Mouse (Mus musculus) forelimb bud, embryonic 11.5 days (tissue): ENCODE measurements around the gene Tars.

ENCODE experiments used
- DNase-seq: peaks from one replicate; pipeline ENCODE4 v3.0.0-alpha.2; 2012; ENCODE audit warnings: low read depth, low spot score

The Tars gene

GRCm38 (mm10) chr15:11364112-11364511 lies 35.4 kb downstream of the Tars start:
- DNase-seq = no peak

GRCm38 (mm10) chr15:11361824-11362223 lies 37.6 kb downstream of the Tars start:
- no peak for DNase-seq

- DNase-seq = no peak
Observed at GRCm38 (mm10) chr15:11360888-11361287, 38.6 kb downstream of the Tars start.

- no peak for DNase-seq
Observed at GRCm38 (mm10) chr15:11357501-11357900, 42.0 kb downstream of the Tars start.

GRCm38 (mm10) chr15:11355865-11356264 lies 43.6 kb downstream of the Tars start:
- no peak for DNase-seq

- no peak for DNase-seq
Observed at GRCm38 (mm10) chr15:11339467-11340180, 59.8 kb downstream of the Tars start.
